Mouse (Mus musculus): ENCODE measurements at regions not wholly inside any gene's neighbourhood (a gene's known extent, or its start where the extent isn't known, plus 50 kb on each side); places are given as distances from the start of the nearest gene placed in this dataset.

GRCm38 (mm10) chr10:91241611-91242005 lies 60.5 kb upstream of the Tmpo start:
- DNase-seq, result no peak
- Histone ChIP-seq H3K9ac (no peak overlapping the region), H3K9me3 (replicated peaks) (no peaks in the 10 kb centered on the region), H3K4me2 (no peak overlapping the region), H3K36me3 (no peaks in the 10 kb centered on the region), H3K27ac (no peak overlapping the region), H3K27me3 (no peaks in the 10 kb centered on the region), H3K4me1 (replicated peaks) (no peaks in the 10 kb centered on the region), H3K4me3 (replicated peaks) (no peak overlapping the region)
- WGBS (ENCODE audit: insufficient replicate concordance), result 69% methylated on average over 7 of the region's 7 CpGs
- ATAC-seq (ENCODE audit: low read depth), result no peak

- Histone ChIP-seq H3K27ac (no peak overlapping the region), H3K4me3 (replicated peaks) (no peak overlapping the region), H3K27me3 (no peaks in the 10 kb centered on the region), H3K9ac (no peak overlapping the region), H3K9me3 (replicated peaks) (no peaks in the 10 kb centered on the region), H3K36me3 (no peaks in the 10 kb centered on the region), H3K4me2 (no peak overlapping the region), H3K4me1 (replicated peaks) (no peaks in the 10 kb centered on the region)
- no peak for DNase-seq
- WGBS (ENCODE audit: insufficient replicate concordance), result 63% methylated on average over 10 of the region's 10 CpGs
- no peak for ATAC-seq (ENCODE audit: low read depth)
Observed at GRCm38 (mm10) chr10:91240856-91241610, 59.9 kb upstream of the Tmpo start.

DNA sequence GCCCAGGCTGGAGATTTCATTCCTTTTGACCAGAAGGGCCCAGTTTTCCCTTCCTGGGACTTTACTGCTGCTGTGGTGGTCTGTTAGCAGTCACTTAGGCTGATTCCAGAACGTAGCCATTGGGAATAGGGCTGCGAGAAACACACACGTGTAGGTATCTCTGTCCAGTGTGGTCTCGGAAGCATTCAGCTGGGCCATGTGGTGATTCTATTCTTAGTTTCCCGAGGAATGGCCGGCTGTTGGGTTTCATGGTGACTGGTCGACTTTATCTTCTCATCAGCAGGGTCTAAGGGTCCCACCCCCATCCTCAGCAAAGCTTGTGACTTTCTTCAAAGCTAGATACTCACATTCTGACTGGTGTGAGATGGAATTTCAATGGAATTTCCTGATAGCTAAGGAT lies 59.2 kb upstream of the Tmpo start:
- ATAC-seq (ENCODE audit: low read depth) (no peak), DNase-seq (no peak)
- Histone ChIP-seq H3K9ac (no peak overlapping the region), H3K4me1 (replicated peaks) (no peaks in the 10 kb centered on the region), H3K27ac (no peak overlapping the region), H3K27me3 (no peaks in the 10 kb centered on the region), H3K9me3 (replicated peaks) (no peaks in the 10 kb centered on the region), H3K4me3 (replicated peaks) (no peak overlapping the region), H3K36me3 (no peaks in the 10 kb centered on the region), H3K4me2 (no peak overlapping the region)
- 50% methylated on average over 7 of the region's 7 CpGs for WGBS (ENCODE audit: insufficient replicate concordance)

DNA sequence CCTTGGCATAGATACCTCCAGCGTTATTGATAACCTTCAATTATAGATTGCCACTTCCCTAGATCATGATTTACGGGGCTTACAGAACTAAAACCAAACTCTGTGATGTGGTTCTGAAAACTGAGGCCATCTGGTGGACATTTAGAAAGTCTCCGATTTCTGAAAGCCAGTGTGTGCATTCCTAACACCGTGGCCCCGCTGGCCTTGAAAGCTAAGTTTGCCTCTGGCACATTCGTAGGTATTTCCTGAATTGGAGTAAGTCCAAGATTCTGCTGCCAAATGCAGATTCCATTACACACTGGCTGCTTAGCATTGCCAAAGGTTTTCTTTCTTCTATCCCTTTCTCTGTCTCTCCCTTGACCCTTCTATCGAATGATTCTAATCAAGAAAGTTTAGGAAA lies 55.7 kb upstream of the Tmpo start:
- WGBS (ENCODE audit: insufficient replicate concordance), result 24% methylated on average over 7 of the region's 7 CpGs
- Histone ChIP-seq H3K4me1 (replicated peaks) (no peaks in the 10 kb centered on the region), H3K27ac (no peak overlapping the region), H3K36me3 (no peaks in the 10 kb centered on the region), H3K9ac (no peak overlapping the region), H3K4me2 (no peak overlapping the region), H3K9me3 (replicated peaks) (no peaks in the 10 kb centered on the region), H3K4me3 (replicated peaks) (no peak overlapping the region), H3K27me3 (no peaks in the 10 kb centered on the region)
- DNase-seq, result no peak
- no peak for ATAC-seq (ENCODE audit: low read depth)

- no peak overlapping the region for H3K4me3 ChIP-seq (replicated peaks)
- H3K9me3 ChIP-seq (replicated peaks), result no peaks in the 10 kb centered on the region
- H3K4me2 ChIP-seq, result no peak overlapping the region
- no peaks in the 10 kb centered on the region for H3K27me3 ChIP-seq
- H3K27ac ChIP-seq, result no peak overlapping the region
- no peaks in the 10 kb centered on the region for H3K36me3 ChIP-seq
- DNase-seq, result no peak
- no peak for ATAC-seq (ENCODE audit: low read depth)
- WGBS (ENCODE audit: insufficient replicate concordance), result 47% methylated on average over 3 of the region's 3 CpGs
- no peak overlapping the region for H3K9ac ChIP-seq
- no peaks in the 10 kb centered on the region for H3K4me1 ChIP-seq (replicated peaks)
Observed at GRCm38 (mm10) chr10:91234709-91235108, 53.6 kb upstream of the Tmpo start.

All from liver, embryonic 13.5 days (tissue).